Mouse (Mus musculus) heart, postnatal 36 days (tissue): ENCODE measurements around the gene Phlda3. TPM values are rescaled to one million over a fixed set of nuclear protein-coding genes. Genes with fewer than 3 reads are reported as not detected.

Source experiments
- total RNA-seq, 2 experiments: library from RNA; stranded (reverse); gene quantifications; 2 replicates each; pipeline ENCODE4 v1.2.3; 2021

Phlda3 gene
- total RNA-seq, 2 experiments from 2014 or later = 9.7 to 13.3 TPM

Other genes with a start within 250 kb of the Phlda3 start
- gene Nav1, start 158.8 kb upstream of the Phlda3 start, total RNA-seq = 10 to 100 TPM; 18.6 to 20.8 TPM
- gene Csrp1, start 46.1 kb upstream of the Phlda3 start, total RNA-seq = 10 to 100 TPM; 46.5 to 52.8 TPM
- gene Tnni1, start 13.3 kb downstream of the Phlda3 start, total RNA-seq = 1 to 10 TPM; 1.0 to 1.4 TPM
- gene Lad1, start 52.5 kb downstream of the Phlda3 start, total RNA-seq = 1 to 10 TPM; 5.6 to 8.2 TPM
- gene Tnnt2, start 70.2 kb downstream of the Phlda3 start, total RNA-seq = 1,000 to 10,000 TPM; 8,733 to 8,759 TPM
- gene Pkp1, start 153.1 kb downstream of the Phlda3 start, total RNA-seq = not detected
- gene Igfn1, start 240.2 kb downstream of the Phlda3 start, total RNA-seq = not detected
- gene Tmem9, start 242.0 kb downstream of the Phlda3 start, total RNA-seq = 10 to 100 TPM; 16.1 to 19.4 TPM